Mouse (Mus musculus): Measurements from ENCODE around the gene Cnih3.

DNA sequence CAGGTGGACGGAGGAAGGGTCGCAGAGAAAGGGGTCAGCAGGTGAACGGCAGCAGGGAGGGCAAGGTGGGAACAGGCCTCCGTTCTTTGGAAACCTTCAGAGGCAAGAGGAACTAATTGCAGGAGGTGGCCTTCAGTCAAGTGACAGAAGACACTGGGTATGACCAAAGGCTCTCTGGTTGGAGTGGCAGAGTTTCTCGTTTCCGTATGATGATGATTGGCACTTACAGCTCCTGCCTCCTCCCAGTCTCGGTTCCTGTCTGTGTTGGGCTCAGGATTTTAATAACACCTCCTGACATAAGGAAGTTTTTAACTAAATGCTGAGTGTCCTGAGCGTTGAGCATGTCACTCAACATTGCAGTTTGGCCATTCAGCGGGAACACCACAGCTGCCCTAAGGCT, 57.3 kb downstream of the Cnih3 start:
- TF ChIP-seq CTCF (IDR thresholded peaks at IDR 0.05; ENCODE audit: extremely low read depth, insufficient read depth, insufficient read length, insufficient replicate concordance) (no peak), POLR2A (IDR thresholded peaks at IDR 0.05; ENCODE audit: low read depth, low read length) (no peak)
